Mouse (Mus musculus) kidney, adult 9 months (tissue): ENCODE measurements around the gene Med8.

Experiments used
- DNase-seq: peaks from one replicate; pipeline ENCODE4 v3.0.0; 2022

Gene Med8

GRCm38 (mm10) chr4:118416329-118416728 lies 7.2 kb downstream of the Med8 start:
- DNase-seq: no peak

GRCm38 (mm10) chr4:118417112-118417797 lies 8.1 kb downstream of the Med8 start:
- DNase-seq: no peak

- no peak for DNase-seq
Observed at GRCm38 (mm10) chr4:118421384-118421783, 12.2 kb downstream of the Med8 start.

GRCm38 (mm10) chr4:118424541-118425160 lies 15.5 kb downstream of the Med8 start:
- DNase-seq: no peak

- DNase-seq: no peak
Observed at GRCm38 (mm10) chr4:118425374-118425773, 16.2 kb downstream of the Med8 start.

- no peak for DNase-seq
Observed at GRCm38 (mm10) chr4:118427415-118427767, 18.3 kb downstream of the Med8 start.

- peak; percentile 92 for DNase-seq
Observed at GRCm38 (mm10) chr4:118427768-118428451, 18.8 kb downstream of the Med8 start, which contains the start of gene Elovl1. Elovl1 (plus strand) TSS chr4:118428093.

- DNase-seq: peak; percentile 61
Observed at GRCm38 (mm10) chr4:118428531-118429214, 19.5 kb downstream of the Med8 start.

GRCm38 (mm10) chr4:118429215-118429895 lies 20.2 kb downstream of the Med8 start:
- DNase-seq: peak; percentile 59

GRCm38 (mm10) chr4:118432332-118432731 lies 23.2 kb downstream of the Med8 start:
- DNase-seq: peak; percentile 87

GRCm38 (mm10) chr4:118436820-118437603 lies 27.9 kb downstream of the Med8 start, which contains the start of gene Cdc20:
Cdc20 (minus strand) TSS chr4:118437352.
- DNase-seq: peak; percentile 90

- peak; percentile 20 for DNase-seq
Observed at GRCm38 (mm10) chr4:118437829-118438253, 28.7 kb downstream of the Med8 start.

GRCm38 (mm10) chr4:118445088-118445487 lies 36.0 kb downstream of the Med8 start:
- DNase-seq: no peak

- DNase-seq: peak; percentile 63
Observed at GRCm38 (mm10) chr4:118445781-118446414, 36.8 kb downstream of the Med8 start.

- peak; percentile 20 for DNase-seq
Observed at GRCm38 (mm10) chr4:118446415-118447153, 37.4 kb downstream of the Med8 start.

- DNase-seq: no peak
Observed at GRCm38 (mm10) chr4:118457345-118457975, 48.3 kb downstream of the Med8 start, which contains the start of gene Mpl. Mpl (minus strand) TSS chr4:118457513.

GRCm38 (mm10) chr4:118464956-118465355 lies 55.8 kb downstream of the Med8 start:
- DNase-seq: no peak
